Mouse (Mus musculus): ENCODE data around the gene Wdr5. TPM values are rescaled to one million over a fixed set of nuclear protein-coding genes. Genes with fewer than 3 reads are reported as not detected.
"Not testable (repeated sequence)": the region's sequence is repeated elsewhere in the genome, so short reads cannot be mapped to it uniquely, and the experiment has no call there.

The Wdr5 gene
- polyA plus RNA-seq, 1 experiment from 2014 or later = 50.2 TPM

- Histone ChIP-seq H3K4me3 (replicated peaks) (no peak overlapping the region), H3K27ac (no peak overlapping the region), H3K9ac (no peak overlapping the region), H3K4me2 (replicated peaks) (no peak overlapping the region), H3K27me3 (replicated peaks) (no peaks in the 10 kb centered on the region), H3K9me3 (no peaks in the 10 kb centered on the region), H3K36me3 (no peaks in the 10 kb centered on the region), H3K4me1 (replicated peaks) (0 out of 2 replicates have a peak, but pooled peaks cover 3% of the 10 kb centered on the region)
- ATAC-seq = no peak
- WGBS = 60% methylated on average over 4 of the region's 4 CpGs
Observed at GRCm38 (mm10) chr2:27479821-27480220, 35.1 kb upstream of the Wdr5 start.

- Histone ChIP-seq H3K9ac (no peak overlapping the region), H3K27ac (no peak overlapping the region), H3K9me3 (no peaks in the 10 kb centered on the region), H3K4me1 (replicated peaks) (0 out of 2 replicates have a peak, but pooled peaks cover 3% of the 10 kb centered on the region), H3K4me3 (replicated peaks) (no peak overlapping the region), H3K36me3 (no peaks in the 10 kb centered on the region), H3K27me3 (replicated peaks) (no peaks in the 10 kb centered on the region), H3K4me2 (replicated peaks) (no peak overlapping the region)
- no peak for ATAC-seq
- 68% methylated on average over 4 of the region's 4 CpGs for WGBS
Observed at GRCm38 (mm10) chr2:27480367-27480766, 34.6 kb upstream of the Wdr5 start.

GRCm38 (mm10) chr2:27482265-27482861 is 32.6 kb upstream of the Wdr5 start:
- no peaks in the 10 kb centered on the region for H3K27me3 ChIP-seq (replicated peaks)
- no peaks in the 10 kb centered on the region for H3K9me3 ChIP-seq
- H3K36me3 ChIP-seq = no peaks in the 10 kb centered on the region
- ATAC-seq = no peak
- WGBS = 73% methylated on average over 7 of the region's 7 CpGs
- H3K4me2 ChIP-seq (replicated peaks) = no peak overlapping the region
- H3K27ac ChIP-seq = no peak overlapping the region
- no peak overlapping the region for H3K4me3 ChIP-seq (replicated peaks)
- no peak overlapping the region for H3K9ac ChIP-seq
- no peaks in the 10 kb centered on the region for H3K4me1 ChIP-seq (replicated peaks)

GRCm38 (mm10) chr2:27486725-27487124 is 28.2 kb upstream of the Wdr5 start:
- no peaks in the 10 kb centered on the region for H3K4me1 ChIP-seq (replicated peaks)
- WGBS = 68% methylated on average over 4 of the region's 4 CpGs
- no peaks in the 10 kb centered on the region for H3K27me3 ChIP-seq (replicated peaks)
- no peak overlapping the region for H3K9ac ChIP-seq
- no peaks in the 10 kb centered on the region for H3K36me3 ChIP-seq
- H3K4me3 ChIP-seq (replicated peaks) = no peak overlapping the region
- no peaks in the 10 kb centered on the region for H3K9me3 ChIP-seq
- H3K4me2 ChIP-seq (replicated peaks) = no peak overlapping the region
- H3K27ac ChIP-seq = no peak overlapping the region
- ATAC-seq = no peak

- Histone ChIP-seq H3K4me3 (replicated peaks) (no peak overlapping the region), H3K27ac (no peak overlapping the region), H3K9ac (no peak overlapping the region), H3K4me2 (replicated peaks) (no peak overlapping the region), H3K4me1 (replicated peaks) (no peaks in the 10 kb centered on the region), H3K27me3 (replicated peaks) (no peaks in the 10 kb centered on the region), H3K36me3 (no peaks in the 10 kb centered on the region), H3K9me3 (no peaks in the 10 kb centered on the region)
- ATAC-seq = no peak
- WGBS = 72% methylated on average over 3 of the region's 4 CpGs
Observed at GRCm38 (mm10) chr2:27487336-27488049, 27.5 kb upstream of the Wdr5 start.

GRCm38 (mm10) chr2:27488362-27488761 is 26.6 kb upstream of the Wdr5 start:
- Histone ChIP-seq H3K36me3 (no peaks in the 10 kb centered on the region), H3K4me1 (replicated peaks) (no peaks in the 10 kb centered on the region), H3K4me3 (replicated peaks) (no peak overlapping the region), H3K9ac (no peak overlapping the region), H3K9me3 (no peaks in the 10 kb centered on the region), H3K27me3 (replicated peaks) (no peaks in the 10 kb centered on the region), H3K27ac (no peak overlapping the region), H3K4me2 (replicated peaks) (no peak overlapping the region)
- no peak for ATAC-seq
- WGBS = 91% methylated on average over 1 of the region's 1 CpGs

- H3K4me3 ChIP-seq (replicated peaks) = no peak overlapping the region
- 84% methylated on average over 2 of the region's 2 CpGs for WGBS
- H3K4me2 ChIP-seq (replicated peaks) = no peak overlapping the region
- H3K27ac ChIP-seq = no peak overlapping the region
- no peak for ATAC-seq
- no peak overlapping the region for H3K9ac ChIP-seq
- no peaks in the 10 kb centered on the region for H3K4me1 ChIP-seq (replicated peaks)
- H3K9me3 ChIP-seq = no peaks in the 10 kb centered on the region
- H3K36me3 ChIP-seq = no peaks in the 10 kb centered on the region
- H3K27me3 ChIP-seq (replicated peaks) = no peaks in the 10 kb centered on the region
Observed at GRCm38 (mm10) chr2:27490939-27491338, 24.0 kb upstream of the Wdr5 start.

- Histone ChIP-seq H3K4me1 (replicated peaks) (no peaks in the 10 kb centered on the region), H3K4me2 (replicated peaks) (no peak overlapping the region), H3K4me3 (replicated peaks) (no peak overlapping the region), H3K27ac (no peak overlapping the region), H3K27me3 (replicated peaks) (no peaks in the 10 kb centered on the region), H3K9ac (no peak overlapping the region), H3K36me3 (no peaks in the 10 kb centered on the region), H3K9me3 (no peaks in the 10 kb centered on the region)
- WGBS = 94% methylated on average over 3 of the region's 3 CpGs
- ATAC-seq = no peak
Observed at GRCm38 (mm10) chr2:27493971-27494370, 21.0 kb upstream of the Wdr5 start.

- peak overlapping the region; percentile 48 for H3K4me2 ChIP-seq (replicated peaks)
- ATAC-seq = no peak
- no peaks in the 10 kb centered on the region for H3K4me1 ChIP-seq (replicated peaks)
- H3K27ac ChIP-seq = no peak overlapping the region
- no peaks in the 10 kb centered on the region for H3K36me3 ChIP-seq
- H3K9ac ChIP-seq = no peak overlapping the region
- peak overlapping the region; percentile 24 for H3K4me3 ChIP-seq (replicated peaks)
- no peaks in the 10 kb centered on the region for H3K9me3 ChIP-seq
- WGBS = 59% methylated on average over 23 of the region's 23 CpGs
- H3K27me3 ChIP-seq (replicated peaks) = no peaks in the 10 kb centered on the region
Observed at GRCm38 (mm10) chr2:27496391-27497028, 18.4 kb upstream of the Wdr5 start.

GRCm38 (mm10) chr2:27504113-27504885 is 10.7 kb upstream of the Wdr5 start:
- 0 out of 2 replicates have a peak, but pooled peaks cover 19% of the 10 kb centered on the region for H3K4me1 ChIP-seq (replicated peaks)
- H3K9ac ChIP-seq = no peak overlapping the region
- H3K4me2 ChIP-seq (replicated peaks) = no peak overlapping the region
- no peak overlapping the region for H3K4me3 ChIP-seq (replicated peaks)
- H3K9me3 ChIP-seq = no peaks in the 10 kb centered on the region
- H3K27ac ChIP-seq = 0 out of 2 replicates have a peak overlapping the region, but pooled peaks have one; percentile 44
- no peaks in the 10 kb centered on the region for H3K27me3 ChIP-seq (replicated peaks)
- 51% methylated on average over 7 of the region's 7 CpGs for WGBS
- H3K36me3 ChIP-seq = no peaks in the 10 kb centered on the region
- ATAC-seq = no peak; the same call in 1 of the 2 replicates

- Histone ChIP-seq H3K36me3 (no peaks in the 10 kb centered on the region), H3K9ac (no peak overlapping the region), H3K4me1 (replicated peaks) (0 out of 2 replicates have a peak, but pooled peaks cover 19% of the 10 kb centered on the region), H3K4me2 (replicated peaks) (0 out of 2 replicates have a peak overlapping the region, but pooled peaks have one; percentile 4), H3K9me3 (no peaks in the 10 kb centered on the region), H3K27me3 (replicated peaks) (no peaks in the 10 kb centered on the region), H3K27ac (0 out of 2 replicates have a peak overlapping the region, but pooled peaks have one; percentile 5), H3K4me3 (replicated peaks) (no peak overlapping the region)
- peak; percentile 87 for ATAC-seq
- 11% methylated on average over 6 of the region's 6 CpGs for WGBS
Observed at GRCm38 (mm10) chr2:27505539-27505938, 9.4 kb upstream of the Wdr5 start.

- H3K4me3 ChIP-seq (replicated peaks); H3K9ac ChIP-seq; H3K9me3 ChIP-seq; H3K27ac ChIP-seq; H3K36me3 ChIP-seq; H3K27me3 ChIP-seq (replicated peaks); ATAC-seq; H3K4me2 ChIP-seq (replicated peaks): not testable (repeated sequence)
- 90% methylated on average over 4 of the region's 4 CpGs for WGBS
- H3K4me1 ChIP-seq (replicated peaks) = 0 out of 2 replicates have a peak, but pooled peaks cover 19% of the 10 kb centered on the region
Observed at GRCm38 (mm10) chr2:27506658-27507057, 8.3 kb upstream of the Wdr5 start.
